12 mouse cellular contexts compared by ENCODE assay signal in the genomic region with DNA sequence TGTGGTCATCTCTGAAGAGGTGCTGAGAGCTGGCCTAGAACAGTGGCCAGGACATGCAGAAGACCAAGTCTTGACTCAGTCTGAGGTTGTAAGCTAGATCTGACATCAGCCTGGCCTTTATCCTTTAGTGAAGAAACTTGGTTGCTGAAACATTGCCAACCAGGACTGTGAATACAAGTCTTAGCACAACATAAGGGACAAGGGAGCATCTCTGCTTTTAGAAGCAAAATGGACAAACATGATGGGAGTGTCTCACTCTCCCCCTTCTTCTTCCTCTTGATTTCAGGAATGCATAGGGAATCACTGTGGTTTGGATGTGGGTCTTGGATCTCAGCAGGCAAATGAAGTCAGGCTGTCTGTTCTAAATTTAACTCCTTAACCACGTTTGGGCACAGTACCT.
"Had no signal": no experiment of that assay in that cellular context is flagged by ENCODE, and none has a peak within 500 bp of the region (broad histone marks: within the 10 kb centered on the region; RNA-seq: fewer than 3 reads in every experiment).

No protein-coding gene starts in this region.

- DNase-seq: kidney, adult 18-20 months; kidney, adult 9 months; kidney, postnatal 14 days; kidney, postnatal 4 days; liver; liver, postnatal 0 days; lung, embryonic 14.5 days; right cerebral cortex, adult 18-20 months; right cerebral cortex, postnatal 14 days; right cerebral cortex, postnatal 4 days; spleen, adult 18-20 months; thymus, postnatal 36 days had no signal
